Mouse (Mus musculus): ENCODE results near the gene Psme2b. TPM values are rescaled to one million over a fixed set of nuclear protein-coding genes. Genes with fewer than 3 reads are reported as not detected.

The Psme2b gene
- polyA plus RNA-seq (2015; fragmentation: Nextera tagmentation; extraction: Ambion mirVana) = 5.9 and 8.4 TPM in 2 replicates

DNA sequence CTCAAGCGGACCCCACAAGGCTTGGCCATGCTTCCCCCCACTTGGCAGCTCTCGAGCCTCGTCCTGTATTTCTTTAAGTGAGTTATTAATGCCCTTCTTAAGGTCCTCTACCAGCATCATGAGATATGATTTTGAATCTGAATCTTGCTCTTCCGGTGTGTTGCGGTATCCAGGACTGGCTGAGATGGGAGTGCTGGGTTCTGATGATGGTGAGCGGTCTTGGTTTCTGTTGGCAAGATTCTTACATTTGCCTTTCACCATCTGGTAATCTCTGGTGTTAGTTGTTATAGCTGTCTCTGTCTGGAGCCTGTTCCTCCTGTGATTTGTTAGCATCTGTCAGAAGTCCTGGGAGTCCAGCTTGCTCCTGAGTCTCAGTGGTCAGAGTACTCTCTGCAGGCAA lies at the start of gene Psme2b:
Gene Psme2b, minus strand, starts transcription at position 101 of the 400 bp plus-strand sequence.

DNA sequence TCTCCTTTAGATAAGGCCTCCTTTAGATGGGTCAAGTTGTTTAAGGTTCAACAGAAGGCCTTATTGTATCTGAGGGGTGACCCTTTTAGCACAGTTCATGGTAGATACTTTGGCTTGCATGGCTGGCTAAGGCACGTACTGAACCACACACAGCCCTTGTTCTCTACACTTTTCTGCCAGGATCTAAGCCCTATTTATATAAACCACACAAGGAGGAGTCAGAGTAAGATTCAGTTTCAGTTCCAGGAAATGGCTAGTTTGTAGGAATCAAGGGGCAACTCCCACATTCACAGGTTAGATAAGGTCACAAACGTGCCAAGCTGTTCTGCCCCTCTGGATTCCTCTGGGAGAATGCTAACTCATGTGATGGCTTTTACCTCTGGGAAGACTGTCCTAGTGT lies 48.0 kb upstream of the Psme2b start, which contains the start of gene Tgtp1:
Gene Tgtp1, minus strand, starts transcription at position 155 of the 400 bp plus-strand sequence.

GRCm38 (mm10) chr11:48991740-48992520 lies 45.9 kb upstream of the Psme2b start, which contains the start of gene Gm12185:
TSS of gene Gm12185 (minus strand) at chr11:48992226.

GRCm38 (mm10) chr11:48979251-48979650 lies 33.3 kb upstream of the Psme2b start, which contains the start of gene 9930111J21Rik1:
TSS of gene 9930111J21Rik1 (minus strand) at chr11:48979398.

DNA sequence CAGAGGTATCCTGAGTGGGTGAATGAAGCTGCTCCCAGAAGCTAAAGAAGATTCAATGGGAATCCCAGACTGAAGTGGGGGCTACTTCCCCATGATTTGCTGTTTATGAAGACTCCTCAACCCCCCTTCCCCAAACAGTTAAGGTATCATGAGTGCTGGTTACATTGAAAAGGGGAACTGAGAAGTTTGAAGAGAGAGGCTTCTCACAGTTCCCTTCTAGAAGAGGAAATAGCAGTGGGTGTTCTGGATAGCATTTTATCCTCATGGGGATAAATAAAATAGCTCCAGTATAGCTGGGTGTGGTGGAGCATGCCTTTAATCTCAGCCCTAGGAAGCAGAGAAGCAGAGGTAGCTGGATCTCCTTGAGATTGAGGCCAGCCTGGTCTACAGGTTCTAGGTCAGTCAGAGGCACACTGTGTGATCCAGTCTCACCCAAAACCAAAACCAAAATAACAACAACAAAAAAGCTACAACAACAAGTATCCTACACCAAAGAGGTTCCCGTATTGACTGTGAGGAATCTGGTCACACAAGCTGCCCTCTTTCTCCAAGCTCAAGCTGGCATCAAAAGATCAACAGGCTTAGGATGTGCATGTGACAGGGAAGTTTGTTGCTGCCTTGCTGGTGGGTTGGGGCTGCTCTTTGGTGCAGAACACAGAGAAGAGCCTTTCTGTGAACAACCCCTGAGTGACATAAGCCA lies 32.4 kb upstream of the Psme2b start, which contains the start of gene Olfr56:
Gene Olfr56, plus strand, starts transcription at position 650 of the 700 bp plus-strand sequence.

GRCm38 (mm10) chr11:48902021-48902420 lies 44.0 kb downstream of the Psme2b start, which contains the start of gene Gm5431:
TSS of gene Gm5431 (minus strand) at chr11:48902214.

Other genes starting within 250 kb of the Psme2b start
- 835 and 855 TPM in 2 replicates for gene Rack1, start 145.9 kb downstream of the Psme2b start, polyA plus RNA-seq (2015; fragmentation: Nextera tagmentation; extraction: Ambion mirVana)
- gene Trim41, start 128.8 kb downstream of the Psme2b start, polyA plus RNA-seq (2015; fragmentation: Nextera tagmentation; extraction: Ambion mirVana) = 4.2 and 5.0 TPM in 2 replicates
- 0.73 and 0.81 TPM in 2 replicates for gene Trim7, start 120.0 kb downstream of the Psme2b start, polyA plus RNA-seq (2015; fragmentation: Nextera tagmentation; extraction: Ambion mirVana)
- gene Gm12184, start 119.5 kb downstream of the Psme2b start, polyA plus RNA-seq (2015; fragmentation: Nextera tagmentation; extraction: Ambion mirVana) = 2.4 and 2.8 TPM in 2 replicates
- gene Irgm1, start 74.5 kb downstream of the Psme2b start, polyA plus RNA-seq (2015; fragmentation: Nextera tagmentation; extraction: Ambion mirVana) = 34.7 and 45.0 TPM in 2 replicates
- 0.29 and 0.42 TPM in 2 replicates for gene Gm5431, start 44.0 kb downstream of the Psme2b start, polyA plus RNA-seq (2015; fragmentation: Nextera tagmentation; extraction: Ambion mirVana)
- gene Olfr56, start 32.7 kb upstream of the Psme2b start, polyA plus RNA-seq (2015; fragmentation: Nextera tagmentation; extraction: Ambion mirVana) = 0.26 and 0.39 TPM in 2 replicates
- 2.0 TPM in 2 replicates for gene 9930111J21Rik1, start 33.2 kb upstream of the Psme2b start, polyA plus RNA-seq (2015; fragmentation: Nextera tagmentation; extraction: Ambion mirVana)
- 0.06 TPM in 1 of 2 replicates, not detected in the other for gene Gm12185, start 46.0 kb upstream of the Psme2b start, polyA plus RNA-seq (2015; fragmentation: Nextera tagmentation; extraction: Ambion mirVana)
- gene Tgtp1, start 48.0 kb upstream of the Psme2b start, polyA plus RNA-seq (2015; fragmentation: Nextera tagmentation; extraction: Ambion mirVana) = 3.0 and 4.5 TPM in 2 replicates
- 3.0 and 4.7 TPM in 2 replicates for gene 9930111J21Rik2, start 105.1 kb upstream of the Psme2b start, polyA plus RNA-seq (2015; fragmentation: Nextera tagmentation; extraction: Ambion mirVana)
- gene Tgtp2, start 118.0 kb upstream of the Psme2b start, polyA plus RNA-seq (2015; fragmentation: Nextera tagmentation; extraction: Ambion mirVana) = 5.2 and 8.0 TPM in 2 replicates
- gene Ifi47, start 130.4 kb upstream of the Psme2b start, polyA plus RNA-seq (2015; fragmentation: Nextera tagmentation; extraction: Ambion mirVana) = 14.6 and 19.2 TPM in 2 replicates
- gene Olfr1396, start 168.7 kb upstream of the Psme2b start, polyA plus RNA-seq (2015; fragmentation: Nextera tagmentation; extraction: Ambion mirVana) = 0.05 and 0.25 TPM in 2 replicates
- gene Olfr1395, start 196.1 kb upstream of the Psme2b start, polyA plus RNA-seq (2015; fragmentation: Nextera tagmentation; extraction: Ambion mirVana) = not detected in 2 replicates
- gene Olfr1394, start 208.2 kb upstream of the Psme2b start, polyA plus RNA-seq (2015; fragmentation: Nextera tagmentation; extraction: Ambion mirVana) = not detected in 2 replicates
- 2.3 and 3.0 TPM in 2 replicates for gene Btnl9, start 241.0 kb upstream of the Psme2b start, polyA plus RNA-seq (2015; fragmentation: Nextera tagmentation; extraction: Ambion mirVana)